Mouse (Mus musculus) retina, embryonic 14.5 days (tissue): ENCODE data around the gene Hoxd1.

ENCODE experiments used
- DNase-seq: peaks from one replicate; pipeline ENCODE4 v3.0.0-alpha.2; 2015; ENCODE audit warnings: low spot score

Gene Hoxd1

GRCm38 (mm10) chr2:74762522-74763244 lies at the start of gene Hoxd1:
TSS of gene Hoxd1 (plus strand) at chr2:74762980.
- peak; percentile 69 for DNase-seq

DNA sequence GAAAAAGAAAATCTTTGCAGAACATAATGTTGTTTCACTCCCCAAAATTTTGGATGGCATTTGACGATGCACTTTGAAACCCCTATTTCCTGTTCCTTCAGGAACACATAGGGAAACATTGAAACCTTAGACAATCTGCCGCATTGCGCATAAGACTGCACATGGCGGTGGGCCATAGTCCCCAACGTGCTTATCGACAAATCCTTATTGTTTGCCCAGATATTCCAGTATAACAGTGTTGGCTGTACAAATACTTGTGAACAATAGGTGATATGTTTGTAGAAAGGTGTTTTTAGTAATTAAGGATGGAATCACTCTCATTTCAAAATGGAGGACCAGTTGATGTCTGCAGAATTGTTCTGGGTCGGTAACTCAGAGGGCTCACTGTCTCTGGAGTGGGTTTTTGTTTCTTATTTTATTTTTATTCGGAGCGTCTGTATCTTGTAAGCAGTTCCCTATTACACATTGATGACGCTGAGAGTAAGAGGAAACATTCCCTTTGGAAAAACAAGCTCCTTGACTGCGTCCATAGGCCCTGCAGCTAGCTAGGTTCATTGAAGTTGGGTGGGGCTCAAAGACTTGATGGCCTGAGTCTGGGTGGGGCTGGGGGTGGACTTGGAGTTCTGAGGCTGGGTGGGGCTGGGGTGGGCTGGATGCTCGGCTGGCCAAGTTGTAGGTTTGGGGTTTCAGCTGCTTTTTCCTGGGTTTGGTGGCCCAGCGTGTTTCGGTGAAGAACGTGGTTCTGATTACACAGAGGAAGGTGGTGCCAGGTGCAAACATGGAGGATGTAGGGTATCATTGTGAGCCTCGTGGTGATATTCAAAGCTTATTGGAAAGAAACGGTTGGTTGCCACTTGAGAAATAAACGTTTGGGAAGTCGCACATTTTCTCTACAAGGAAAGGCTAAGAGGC lies 49.3 kb upstream of the Hoxd1 start:
- DNase-seq: no peak

- DNase-seq: no peak
Measured at GRCm38 (mm10) chr2:74714156-74714789, 48.5 kb upstream of the Hoxd1 start.

- DNase-seq: no peak
Measured at GRCm38 (mm10) chr2:74714881-74715280, 47.9 kb upstream of the Hoxd1 start.

DNA sequence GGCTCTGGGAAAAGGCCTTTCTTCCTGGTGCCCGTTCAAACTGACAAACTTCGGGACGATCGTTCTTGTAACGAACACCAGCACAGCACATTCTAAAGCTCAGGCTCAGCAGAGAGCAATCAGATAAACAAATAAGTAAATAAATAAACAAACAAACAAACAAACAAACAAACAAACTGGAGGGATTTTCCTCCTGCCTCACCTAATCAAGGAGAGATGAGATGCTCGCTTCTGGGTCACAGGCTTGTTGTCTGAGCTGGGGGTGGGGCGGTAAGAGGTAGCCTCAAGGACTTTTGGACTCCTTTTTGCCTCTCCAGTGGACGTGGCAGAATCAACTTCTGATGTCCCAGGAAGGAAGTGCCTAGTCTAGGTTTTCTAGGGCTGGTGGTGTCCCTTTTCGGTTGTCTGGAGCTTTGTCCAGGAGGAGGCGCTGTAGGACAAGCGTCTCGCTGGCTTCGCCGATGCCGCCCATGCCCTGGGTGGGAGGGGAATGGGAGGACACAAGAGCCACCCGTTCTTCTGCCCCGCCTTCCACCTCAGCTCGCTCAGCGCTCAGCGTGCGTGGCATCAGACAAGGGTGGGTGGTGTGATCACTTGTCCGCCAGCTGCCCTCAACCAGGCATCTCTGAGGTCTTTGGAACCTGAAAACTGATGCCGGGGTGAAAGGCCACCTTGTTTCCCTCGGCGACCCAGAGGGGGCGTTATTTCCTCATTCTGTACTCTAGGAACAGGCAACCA lies 47.1 kb upstream of the Hoxd1 start:
- peak; percentile 94 for DNase-seq

- no peak for DNase-seq
Measured at GRCm38 (mm10) chr2:74720384-74720783, 42.4 kb upstream of the Hoxd1 start.

GRCm38 (mm10) chr2:74720955-74721491 lies 41.8 kb upstream of the Hoxd1 start:
- DNase-seq: no peak

- no peak for DNase-seq
Measured at GRCm38 (mm10) chr2:74721882-74722281, 40.9 kb upstream of the Hoxd1 start.

DNA sequence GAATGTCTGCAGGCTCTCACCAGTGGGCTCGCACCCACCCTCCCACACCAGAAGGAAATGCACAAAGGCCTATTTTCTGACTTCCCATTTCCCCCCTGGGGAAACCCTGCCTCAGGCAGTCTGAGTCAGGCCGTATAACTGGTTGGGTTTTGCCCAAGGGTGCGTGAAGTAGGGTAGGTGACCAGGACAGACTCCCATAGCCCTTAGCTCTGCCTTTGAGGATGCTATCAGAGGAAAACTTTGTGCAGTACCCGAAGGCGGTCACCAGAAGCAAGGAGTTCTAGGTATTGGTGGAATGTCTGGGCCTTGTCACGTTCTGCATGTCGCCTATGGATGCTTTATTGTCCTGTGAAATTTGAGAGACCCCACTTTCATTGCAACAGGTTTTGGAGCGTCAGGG lies 39.8 kb upstream of the Hoxd1 start:
- no peak for DNase-seq

- no peak for DNase-seq
Measured at GRCm38 (mm10) chr2:74724244-74725015, 38.4 kb upstream of the Hoxd1 start.

DNA sequence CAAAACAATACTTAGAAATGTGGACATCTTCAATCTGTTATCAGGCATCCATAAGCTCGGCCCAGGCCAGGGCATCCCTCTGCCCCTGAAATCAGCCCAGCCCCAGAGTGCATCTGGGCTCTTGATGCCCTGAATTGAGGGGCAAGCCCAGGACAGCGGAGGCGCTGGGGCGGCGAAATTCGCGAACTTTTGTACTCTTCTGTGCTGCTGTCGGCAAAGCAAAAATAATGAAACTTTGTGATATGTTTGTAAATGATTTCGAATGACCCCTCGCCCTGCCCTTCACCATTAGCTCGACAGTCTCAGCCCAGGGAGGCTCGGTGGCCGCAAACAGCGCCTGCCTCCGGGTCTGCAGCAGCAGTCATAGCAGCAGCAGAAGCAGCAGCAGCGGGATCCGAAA lies 37.6 kb upstream of the Hoxd1 start:
- no peak for DNase-seq

GRCm38 (mm10) chr2:74726551-74726950 lies 36.2 kb upstream of the Hoxd1 start, which contains the start of gene Gm28230:
TSS of gene Gm28230 (plus strand) at chr2:74726728.
- DNase-seq: no peak

DNA sequence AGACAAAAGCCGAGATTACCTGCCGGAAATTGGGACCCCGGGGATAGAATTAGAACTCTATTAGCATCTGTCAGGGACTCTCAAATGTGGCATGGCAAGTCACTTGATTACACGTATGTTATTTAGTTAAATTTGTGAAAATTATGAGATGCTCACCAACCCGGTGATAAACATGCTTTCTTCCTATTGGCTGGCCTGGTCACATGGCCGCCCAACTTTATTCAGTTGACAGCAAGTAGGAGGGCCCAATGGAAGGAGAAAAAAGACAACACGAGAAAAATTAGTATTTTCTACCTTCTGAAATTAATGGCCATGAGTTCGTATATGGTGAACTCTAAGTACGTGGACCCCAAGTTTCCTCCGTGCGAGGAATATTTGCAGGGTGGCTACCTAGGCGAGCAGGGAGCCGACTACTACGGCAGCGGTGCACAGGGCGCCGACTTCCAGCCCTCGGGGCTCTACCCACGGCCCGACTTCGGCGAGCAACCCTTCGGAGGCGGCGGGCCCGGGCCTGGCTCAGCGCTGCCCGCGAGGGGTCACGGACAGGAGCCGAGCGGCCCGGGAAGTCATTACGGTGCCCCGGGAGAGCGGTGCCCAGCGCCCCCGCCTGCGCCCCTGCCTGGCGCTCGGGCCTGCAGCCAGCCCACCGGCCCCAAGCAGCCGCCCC lies 35.7 kb upstream of the Hoxd1 start:
- DNase-seq: no peak

- no peak for DNase-seq
Measured at GRCm38 (mm10) chr2:74727640-74728302, 35.0 kb upstream of the Hoxd1 start.

DNA sequence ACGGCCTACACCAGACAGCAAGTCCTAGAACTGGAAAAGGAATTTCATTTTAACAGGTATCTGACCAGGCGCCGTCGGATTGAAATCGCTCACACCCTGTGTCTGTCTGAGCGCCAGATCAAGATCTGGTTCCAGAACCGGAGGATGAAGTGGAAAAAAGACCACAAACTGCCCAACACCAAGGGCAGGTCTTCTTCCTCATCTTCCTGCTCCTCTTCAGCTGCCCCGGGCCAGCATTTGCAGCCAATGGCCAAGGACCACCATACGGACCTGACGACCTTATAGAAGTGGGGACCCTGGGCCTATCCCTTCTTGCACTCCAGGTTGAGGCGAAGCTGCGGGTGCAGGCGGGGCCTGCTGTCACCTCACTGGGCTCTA lies 34.5 kb upstream of the Hoxd1 start:
- no peak for DNase-seq

GRCm38 (mm10) chr2:74730331-74730730 lies 32.4 kb upstream of the Hoxd1 start:
- DNase-seq: no peak

DNA sequence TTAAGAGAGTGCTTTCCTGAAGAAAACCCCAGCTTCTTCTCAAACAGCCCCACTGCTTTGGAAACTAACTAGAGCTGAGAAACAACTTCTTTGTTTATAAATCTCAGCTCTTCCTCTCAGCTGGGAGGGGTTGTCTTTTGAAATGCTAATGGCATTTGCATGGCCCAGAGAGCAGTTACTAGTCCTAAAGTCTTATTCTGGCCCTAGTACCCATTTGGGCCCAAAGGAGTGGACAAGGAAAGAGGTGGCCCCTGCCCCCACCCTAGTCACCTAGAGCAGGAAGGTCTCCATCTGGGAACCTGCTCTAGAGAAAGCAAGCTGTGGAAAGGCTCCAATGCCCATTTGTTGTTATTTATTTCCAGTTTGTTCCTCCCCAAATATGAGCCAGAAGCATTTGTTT lies 31.7 kb upstream of the Hoxd1 start:
- DNase-seq: no peak

DNA sequence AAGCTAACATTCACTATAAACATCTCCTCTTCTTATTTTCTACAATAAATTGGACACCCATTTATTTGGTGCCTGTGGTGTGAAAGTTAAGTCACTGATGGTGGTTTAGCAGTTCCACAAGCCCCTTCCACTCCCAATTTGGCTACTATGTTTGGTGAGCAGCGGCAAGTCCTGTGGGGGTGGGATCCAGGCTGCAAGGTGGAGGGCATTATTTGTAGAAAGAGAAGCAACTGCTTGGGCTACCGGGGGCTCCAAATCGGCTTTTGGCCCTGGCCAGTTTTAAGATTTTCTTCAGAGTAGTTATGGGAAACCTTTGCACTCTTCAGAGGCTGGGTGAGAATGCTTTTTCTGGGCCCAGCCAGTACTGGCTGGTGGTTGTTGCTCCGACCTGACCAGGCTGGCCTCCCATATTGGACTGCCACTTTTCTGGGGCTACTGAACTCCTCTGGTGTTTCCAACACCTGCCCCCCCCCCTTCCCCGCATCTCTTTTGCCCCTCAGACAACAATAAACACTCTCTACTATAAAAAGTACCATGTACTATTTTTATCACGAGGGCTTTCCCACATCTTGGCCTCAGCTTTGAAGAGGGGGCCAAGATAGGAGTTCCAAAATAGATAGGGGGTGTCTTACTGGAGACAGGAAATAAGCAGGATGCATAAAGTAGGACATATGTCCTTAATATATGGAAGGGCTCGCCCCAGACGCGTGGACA lies 30.8 kb upstream of the Hoxd1 start:
- no peak for DNase-seq
